Mouse (Mus musculus): ENCODE data around the gene Tssk6. TPM values are rescaled to one million over a fixed set of nuclear protein-coding genes. Genes with fewer than 3 reads are reported as not detected.

Gene Tssk6
- polyA plus RNA-seq, 1 experiment: 1.8 TPM

- no peak overlapping the region for H3K27ac ChIP-seq (ENCODE audit: control insufficient read depth, insufficient read depth, low read length)
- H3K27me3 ChIP-seq (ENCODE audit: control insufficient read depth, insufficient read depth, low read length): no peaks in the 10 kb centered on the region
- no peak for DNase-seq
- TF ChIP-seq POLR2A (IDR thresholded peaks at IDR 0.05; ENCODE audit: control insufficient read depth, extremely low read depth, insufficient read depth, low read length, poor library complexity) (no peak), CTCF (IDR thresholded peaks at IDR 0.05; ENCODE audit: borderline replicate concordance, control insufficient read depth, extremely low read depth, insufficient read depth, low read length, poor library complexity) (no peak)
- no peak overlapping the region for H3K4me3 ChIP-seq (ENCODE audit: control insufficient read depth, insufficient read depth, low read length)
- no peaks in the 10 kb centered on the region for H3K4me1 ChIP-seq (replicated peaks; ENCODE audit: control insufficient read depth, insufficient read depth, low read length)
- H3K36me3 ChIP-seq (ENCODE audit: control insufficient read depth, insufficient read depth, low read length): peaks cover 37% of the 10 kb centered on the region
- WGBS: 92% methylated on average over 2 of the region's 2 CpGs
Observed at GRCm38 (mm10) chr8:69907106-69907505, 5.1 kb downstream of the Tssk6 start.

GRCm38 (mm10) chr8:69911917-69912316 is 9.9 kb downstream of the Tssk6 start:
- H3K27ac ChIP-seq (ENCODE audit: control insufficient read depth, insufficient read depth, low read length): no peak overlapping the region
- no peak for TF ChIP-seq CTCF (IDR thresholded peaks at IDR 0.05; ENCODE audit: borderline replicate concordance, control insufficient read depth, extremely low read depth, insufficient read depth, low read length, poor library complexity)
- TF ChIP-seq POLR2A (IDR thresholded peaks at IDR 0.05; ENCODE audit: control insufficient read depth, extremely low read depth, insufficient read depth, low read length, poor library complexity): no peak
- H3K36me3 ChIP-seq (ENCODE audit: control insufficient read depth, insufficient read depth, low read length): peaks cover 70% of the 10 kb centered on the region
- no peaks in the 10 kb centered on the region for H3K4me1 ChIP-seq (replicated peaks; ENCODE audit: control insufficient read depth, insufficient read depth, low read length)
- no peak overlapping the region for H3K4me3 ChIP-seq (ENCODE audit: control insufficient read depth, insufficient read depth, low read length)
- H3K27me3 ChIP-seq (ENCODE audit: control insufficient read depth, insufficient read depth, low read length): no peaks in the 10 kb centered on the region
- no peak for DNase-seq
- 95% methylated on average over 13 of the region's 13 CpGs for WGBS

GRCm38 (mm10) chr8:69912478-69913074 is 10.6 kb downstream of the Tssk6 start:
- DNase-seq: no peak
- 95% methylated on average over 12 of the region's 12 CpGs for WGBS
- Histone ChIP-seq H3K36me3 (ENCODE audit: control insufficient read depth, insufficient read depth, low read length) (peaks cover 70% of the 10 kb centered on the region), H3K4me3 (ENCODE audit: control insufficient read depth, insufficient read depth, low read length) (no peak overlapping the region), H3K27ac (ENCODE audit: control insufficient read depth, insufficient read depth, low read length) (no peak overlapping the region), H3K27me3 (ENCODE audit: control insufficient read depth, insufficient read depth, low read length) (no peaks in the 10 kb centered on the region), H3K4me1 (replicated peaks; ENCODE audit: control insufficient read depth, insufficient read depth, low read length) (no peaks in the 10 kb centered on the region)
- no peak for TF ChIP-seq CTCF (IDR thresholded peaks at IDR 0.05; ENCODE audit: borderline replicate concordance, control insufficient read depth, extremely low read depth, insufficient read depth, low read length, poor library complexity)
- TF ChIP-seq POLR2A (IDR thresholded peaks at IDR 0.05; ENCODE audit: control insufficient read depth, extremely low read depth, insufficient read depth, low read length, poor library complexity): no peak

GRCm38 (mm10) chr8:69914526-69914925 is 12.5 kb downstream of the Tssk6 start:
- DNase-seq: no peak
- no peaks in the 10 kb centered on the region for H3K27me3 ChIP-seq (ENCODE audit: control insufficient read depth, insufficient read depth, low read length)
- peaks cover 57% of the 10 kb centered on the region for H3K36me3 ChIP-seq (ENCODE audit: control insufficient read depth, insufficient read depth, low read length)
- peaks cover 3% of the 10 kb centered on the region for H3K4me1 ChIP-seq (replicated peaks; ENCODE audit: control insufficient read depth, insufficient read depth, low read length)
- no peak overlapping the region for H3K4me3 ChIP-seq (ENCODE audit: control insufficient read depth, insufficient read depth, low read length)
- TF ChIP-seq CTCF (IDR thresholded peaks at IDR 0.05; ENCODE audit: borderline replicate concordance, control insufficient read depth, extremely low read depth, insufficient read depth, low read length, poor library complexity) (no peak), POLR2A (IDR thresholded peaks at IDR 0.05; ENCODE audit: control insufficient read depth, extremely low read depth, insufficient read depth, low read length, poor library complexity) (no peak)
- 87% methylated on average over 4 of the region's 4 CpGs for WGBS
- no peak overlapping the region for H3K27ac ChIP-seq (ENCODE audit: control insufficient read depth, insufficient read depth, low read length)

- no peak overlapping the region for H3K4me3 ChIP-seq (ENCODE audit: control insufficient read depth, insufficient read depth, low read length)
- H3K36me3 ChIP-seq (ENCODE audit: control insufficient read depth, insufficient read depth, low read length): peaks cover 47% of the 10 kb centered on the region
- no peak for DNase-seq
- H3K4me1 ChIP-seq (replicated peaks; ENCODE audit: control insufficient read depth, insufficient read depth, low read length): peaks cover 13% of the 10 kb centered on the region
- no peak for TF ChIP-seq POLR2A (IDR thresholded peaks at IDR 0.05; ENCODE audit: control insufficient read depth, extremely low read depth, insufficient read depth, low read length, poor library complexity)
- TF ChIP-seq CTCF (IDR thresholded peaks at IDR 0.05; ENCODE audit: borderline replicate concordance, control insufficient read depth, extremely low read depth, insufficient read depth, low read length, poor library complexity): no peak
- WGBS: 89% methylated on average over 5 of the region's 5 CpGs
- no peaks in the 10 kb centered on the region for H3K27me3 ChIP-seq (ENCODE audit: control insufficient read depth, insufficient read depth, low read length)
- no peak overlapping the region for H3K27ac ChIP-seq (ENCODE audit: control insufficient read depth, insufficient read depth, low read length)
Observed at GRCm38 (mm10) chr8:69915748-69916147, 13.8 kb downstream of the Tssk6 start.

- Histone ChIP-seq H3K4me3 (ENCODE audit: control insufficient read depth, insufficient read depth, low read length) (no peak overlapping the region), H3K27ac (ENCODE audit: control insufficient read depth, insufficient read depth, low read length) (no peak overlapping the region), H3K27me3 (ENCODE audit: control insufficient read depth, insufficient read depth, low read length) (no peaks in the 10 kb centered on the region), H3K4me1 (replicated peaks; ENCODE audit: control insufficient read depth, insufficient read depth, low read length) (peaks cover 25% of the 10 kb centered on the region), H3K36me3 (ENCODE audit: control insufficient read depth, insufficient read depth, low read length) (peaks cover 23% of the 10 kb centered on the region)
- TF ChIP-seq POLR2A (IDR thresholded peaks at IDR 0.05; ENCODE audit: control insufficient read depth, extremely low read depth, insufficient read depth, low read length, poor library complexity): no peak
- no peak for TF ChIP-seq CTCF (IDR thresholded peaks at IDR 0.05; ENCODE audit: borderline replicate concordance, control insufficient read depth, extremely low read depth, insufficient read depth, low read length, poor library complexity)
- no peak for DNase-seq
Observed at GRCm38 (mm10) chr8:69918506-69918905, 16.5 kb downstream of the Tssk6 start.

- H3K27ac ChIP-seq (ENCODE audit: control insufficient read depth, insufficient read depth, low read length): 0 out of 2 replicates have a peak overlapping the region, but pooled peaks have one; percentile 9
- no peaks in the 10 kb centered on the region for H3K27me3 ChIP-seq (ENCODE audit: control insufficient read depth, insufficient read depth, low read length)
- peaks cover 25% of the 10 kb centered on the region for H3K4me1 ChIP-seq (replicated peaks; ENCODE audit: control insufficient read depth, insufficient read depth, low read length)
- TF ChIP-seq POLR2A (IDR thresholded peaks at IDR 0.05; ENCODE audit: control insufficient read depth, extremely low read depth, insufficient read depth, low read length, poor library complexity): no peak
- 0 out of 2 replicates have a peak, but pooled peaks have one; percentile 14 for TF ChIP-seq CTCF (IDR thresholded peaks at IDR 0.05; ENCODE audit: borderline replicate concordance, control insufficient read depth, extremely low read depth, insufficient read depth, low read length, poor library complexity)
- WGBS: 8% methylated on average over 1 of the region's 1 CpGs
- DNase-seq: peak; percentile 82
- H3K36me3 ChIP-seq (ENCODE audit: control insufficient read depth, insufficient read depth, low read length): peaks cover 22% of the 10 kb centered on the region
- H3K4me3 ChIP-seq (ENCODE audit: control insufficient read depth, insufficient read depth, low read length): no peak overlapping the region
Observed at GRCm38 (mm10) chr8:69919010-69919409, 17.0 kb downstream of the Tssk6 start.
